Comparison of ENCODE assay signal across 10 mouse cellular contexts in the genomic region with DNA sequence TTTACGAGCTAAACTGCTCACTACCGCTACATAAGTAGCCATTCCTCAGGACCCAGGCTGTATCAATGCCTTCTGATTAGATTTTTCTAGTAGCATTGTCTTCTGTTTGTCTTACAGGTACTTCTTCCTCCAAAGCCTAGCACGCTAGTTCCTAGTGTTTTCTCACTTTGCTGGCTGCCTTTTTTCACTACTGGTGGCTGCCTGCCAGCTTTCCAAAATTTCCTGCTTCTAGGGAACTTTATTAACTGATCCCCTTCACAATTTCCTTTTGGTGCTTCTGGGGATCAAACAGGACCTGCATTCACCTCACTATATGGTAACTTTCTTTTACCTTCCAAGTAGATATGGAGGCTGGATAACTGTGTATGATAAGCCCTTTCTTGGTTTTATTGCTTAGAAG. TPM values are rescaled to one million over a fixed set of nuclear protein-coding genes. Genes with fewer than 3 reads are reported as not detected.
DNase-seq lines count a peak whose midpoint lies in the region; ATAC-seq and TF ChIP-seq lines count a peak whose summit lies in the region.
"Had no signal": no experiment of that assay in that cellular context is flagged by ENCODE, and none has a peak within 500 bp of the region (broad histone marks: within the 10 kb centered on the region; RNA-seq: fewer than 3 reads in every experiment).

No protein-coding gene starts in this region.

- H3K4me2 ChIP-seq in forebrain, embryonic 15.5 days (replicated peaks), result peak overlapping the region; percentile 72
- peak overlapping the region; percentile 86 for H3K4me2 ChIP-seq in limb, embryonic 14.5 days (replicated peaks; ENCODE audit: low read depth, low read length, severe bottlenecking)
- peak overlapping the region; percentile 69 for H3K4me2 ChIP-seq in stomach, embryonic 16.5 days (ENCODE audit: low read depth, low read length)

- H3K9ac ChIP-seq in forebrain, embryonic 15.5 days (replicated peaks), result peak overlapping the region; percentile 91; the same call in 1 of the 2 replicates
- H3K9ac ChIP-seq in limb, embryonic 14.5 days (ENCODE audit: low read depth, low read length, severe bottlenecking), result peak overlapping the region; percentile 91
- H3K9ac ChIP-seq in stomach, embryonic 16.5 days (ENCODE audit: low read length), result peak overlapping the region; percentile 96

- no peak overlapping the region for H3K27ac ChIP-seq in forebrain, embryonic 15.5 days (replicated peaks)
- 0 out of 2 replicates have a peak overlapping the region, but pooled peaks have one; percentile 78 for H3K27ac ChIP-seq in limb, embryonic 14.5 days (replicated peaks; ENCODE audit: low read depth, low read length)
- H3K27ac ChIP-seq in stomach, embryonic 16.5 days (ENCODE audit: low read length), result 0 out of 2 replicates have a peak overlapping the region, but pooled peaks have one; percentile 88

- TF ChIP-seq POLR2A in limb, embryonic 14.5 days (IDR thresholded peaks at IDR 0.05; ENCODE audit: borderline replicate concordance, extremely low read depth, insufficient read depth, insufficient read length), result no peak

- H3K9me3 ChIP-seq in megakaryocyte, embryonic 14.5 days, result no peaks in the 10 kb centered on the region
- no peaks in the 10 kb centered on the region for H3K9me3 ChIP-seq in forebrain, embryonic 15.5 days
- no peaks in the 10 kb centered on the region for H3K9me3 ChIP-seq in limb, embryonic 14.5 days (ENCODE audit: control insufficient read depth, low read length)
- H3K9me3 ChIP-seq in stomach, embryonic 16.5 days (replicated peaks; ENCODE audit: control insufficient read depth, low read length), result no peaks in the 10 kb centered on the region

- 50% methylated on average over 3 of the region's 3 CpGs for WGBS in forebrain, embryonic 15.5 days
- 25% methylated on average over 3 of the region's 3 CpGs for WGBS in limb, embryonic 14.5 days
- 25% methylated on average over 3 of the region's 3 CpGs for WGBS in stomach, embryonic 16.5 days

- H3K4me1 ChIP-seq in megakaryocyte, embryonic 14.5 days, result peaks cover 70% of the 10 kb centered on the region
- H3K4me1 ChIP-seq in forebrain, embryonic 15.5 days, result peaks cover 28% of the 10 kb centered on the region
- H3K4me1 ChIP-seq in limb, embryonic 14.5 days (ENCODE audit: control insufficient read depth, insufficient read depth, low read length), result peaks cover 13% of the 10 kb centered on the region
- H3K4me1 ChIP-seq in stomach, embryonic 16.5 days (ENCODE audit: control insufficient read depth, insufficient read depth, low read length), result peaks cover 15% of the 10 kb centered on the region

- DNase-seq in limb, embryonic 14.5 days (ENCODE audit: low spot score), result no peak
- no peak for DNase-seq in thymus, postnatal 10 days (ENCODE audit: low spot score in 2 of 2)
- no peak for DNase-seq in gastrocnemius, postnatal 10 days

- peak overlapping the region; percentile 100 for H3K4me3 ChIP-seq in megakaryocyte, embryonic 14.5 days (replicated peaks)
- peak overlapping the region; percentile 62 for H3K4me3 ChIP-seq in forebrain, embryonic 15.5 days
- H3K4me3 ChIP-seq in limb, embryonic 14.5 days (replicated peaks; ENCODE audit: low read length), result peak overlapping the region; percentile 95
- H3K4me3 ChIP-seq in stomach, embryonic 16.5 days (replicated peaks; ENCODE audit: low read length), result peak overlapping the region; percentile 77

- H3K36me3 ChIP-seq in megakaryocyte, embryonic 14.5 days (replicated peaks; ENCODE audit: low read length), result peaks cover 64% of the 10 kb centered on the region
- H3K36me3 ChIP-seq in forebrain, embryonic 15.5 days, result peaks cover 37% of the 10 kb centered on the region
- peaks cover 52% of the 10 kb centered on the region for H3K36me3 ChIP-seq in limb, embryonic 14.5 days (ENCODE audit: control insufficient read depth, insufficient read depth, low read length)
- peaks cover 13% of the 10 kb centered on the region for H3K36me3 ChIP-seq in stomach, embryonic 16.5 days (ENCODE audit: control insufficient read depth, insufficient read depth, low read length)

- ATAC-seq in megakaryocyte, adult 5-6 weeks (ENCODE audit: poor library complexity, severe bottlenecking), result no peak
- no peak for ATAC-seq in forebrain, embryonic 15.5 days (replicated peaks)
- ATAC-seq in limb, embryonic 14.5 days (ENCODE audit: low FRiP score, low read depth), result no peak
- ATAC-seq in stomach, embryonic 16.5 days (ENCODE audit: insufficient read depth, low FRiP score), result no peak
- ATAC-seq in activated CD4-positive, CD25-positive, alpha-beta regulatory T cell, adult 4 months, result no peak

- no peaks in the 10 kb centered on the region for H3K27me3 ChIP-seq in megakaryocyte, embryonic 14.5 days (replicated peaks)
- H3K27me3 ChIP-seq in forebrain, embryonic 15.5 days, result no peaks in the 10 kb centered on the region
- H3K27me3 ChIP-seq in limb, embryonic 14.5 days (ENCODE audit: control insufficient read depth, insufficient read depth, low read length), result no peaks in the 10 kb centered on the region
- H3K27me3 ChIP-seq in stomach, embryonic 16.5 days (ENCODE audit: control insufficient read depth, insufficient read depth, low read length), result no peaks in the 10 kb centered on the region

RNA-seq across cellular contexts. Expression of gene Ganab, which starts 1.2 kb away (rescaled TPM):
- 4.0 and 25.1 TPM in 2 replicates for polyA plus RNA-seq in megakaryocyte, embryonic 14.5 days (2012; ENCODE audit: insufficient read depth, low replicate concordance)
- 69.0 and 71.3 TPM in 2 replicates for total RNA-seq in megakaryocyte, adult 5-6 weeks (2015)
- total RNA-seq in megakaryocyte, adult 5-6 weeks (2017), result 51.7 and 58.4 TPM in 2 replicates
- polyA plus RNA-seq in forebrain, embryonic 15.5 days (2015; fragmentation: Nextera tagmentation; extraction: Ambion mirVana), result 88.1 and 89.6 TPM in 2 replicates
- polyA plus RNA-seq in limb, embryonic 14.5 days (2012; rRNA removed), result 212 and 265 TPM in 2 replicates
- 91.7 and 99.6 TPM in 2 replicates for polyA plus RNA-seq in limb, embryonic 14.5 days (2014; fragmentation: Nextera tagmentation; extraction: Ambion mirVana)
- 105 and 108 TPM in 2 replicates for polyA plus RNA-seq in stomach, embryonic 16.5 days (2015; fragmentation: Nextera tagmentation; extraction: Ambion mirVana)
- polyA plus RNA-seq in activated CD4-positive, CD25-positive, alpha-beta regulatory T cell, adult 4 months (2017; shearing (Covaris generic)), result 10 to 100 TPM; 40.0 to 57.3 TPM
- 10 to 100 TPM; 42.1 to 58.8 TPM for total RNA-seq in gastrocnemius, postnatal 10 days (2021)

RNA-seq across cellular contexts. Expression of gene Ints5, which starts 6.3 kb away (rescaled TPM):
- 22.4 and 29.0 TPM in 2 replicates for polyA plus RNA-seq in megakaryocyte, embryonic 14.5 days (2012; ENCODE audit: insufficient read depth, low replicate concordance)
- total RNA-seq in megakaryocyte, adult 5-6 weeks (2015), result 9.1 and 9.3 TPM in 2 replicates
- total RNA-seq in megakaryocyte, adult 5-6 weeks (2017), result 10.2 and 11.3 TPM in 2 replicates
- polyA plus RNA-seq in forebrain, embryonic 15.5 days (2015; fragmentation: Nextera tagmentation; extraction: Ambion mirVana), result 42.0 and 43.7 TPM in 2 replicates
- 34.5 and 46.5 TPM in 2 replicates for polyA plus RNA-seq in limb, embryonic 14.5 days (2012; rRNA removed)
- 33.4 and 36.6 TPM in 2 replicates for polyA plus RNA-seq in limb, embryonic 14.5 days (2014; fragmentation: Nextera tagmentation; extraction: Ambion mirVana)
- polyA plus RNA-seq in stomach, embryonic 16.5 days (2015; fragmentation: Nextera tagmentation; extraction: Ambion mirVana), result 35.4 and 39.7 TPM in 2 replicates
- polyA plus RNA-seq in activated CD4-positive, CD25-positive, alpha-beta regulatory T cell, adult 4 months (2017; shearing (Covaris generic)), result 10 to 100 TPM in 1 of 2 experiments, 1 to 10 TPM in 1; 8.9 to 12.2 TPM
- 10 to 100 TPM; 10.7 to 14.6 TPM for total RNA-seq in gastrocnemius, postnatal 10 days (2021)

RNA-seq across cellular contexts. Expression of gene Gm49416, which starts 10.4 kb away (rescaled TPM):
- 12.5 TPM in 1 of 2 replicates, not detected in the other for polyA plus RNA-seq in megakaryocyte, embryonic 14.5 days (2012; ENCODE audit: insufficient read depth, low replicate concordance)
- 0.27 TPM in 1 of 2 replicates, not detected in the other for total RNA-seq in megakaryocyte, adult 5-6 weeks (2015)
- 0.85 TPM in 1 of 2 replicates, not detected in the other for total RNA-seq in megakaryocyte, adult 5-6 weeks (2017)
- 0.25 TPM in 1 of 2 replicates, not detected in the other for polyA plus RNA-seq in forebrain, embryonic 15.5 days (2015; fragmentation: Nextera tagmentation; extraction: Ambion mirVana)
- 0.38 TPM in 1 of 2 replicates, not detected in the other for polyA plus RNA-seq in limb, embryonic 14.5 days (2012; rRNA removed)
- 0.50 TPM in 1 of 2 replicates, not detected in the other for polyA plus RNA-seq in limb, embryonic 14.5 days (2014; fragmentation: Nextera tagmentation; extraction: Ambion mirVana)
- 0.18 TPM in 1 of 2 replicates, not detected in the other for polyA plus RNA-seq in stomach, embryonic 16.5 days (2015; fragmentation: Nextera tagmentation; extraction: Ambion mirVana)
- 1 to 10 TPM in 1 of 2 experiments, not detected in 1; 1.5 TPM for polyA plus RNA-seq in activated CD4-positive, CD25-positive, alpha-beta regulatory T cell, adult 4 months (2017; shearing (Covaris generic))
- total RNA-seq in gastrocnemius, postnatal 10 days (2021), result 1 to 10 TPM in 1 of 2 experiments, not detected in 1; 3.3 TPM
- total RNA-seq: hematopoietic stem cell, adult 5-6 weeks had no signal

RNA-seq across cellular contexts. Expression of gene 1810009A15Rik, which starts 10.4 kb away (rescaled TPM):
- 10.2 and 72.7 TPM in 2 replicates for polyA plus RNA-seq in megakaryocyte, embryonic 14.5 days (2012; ENCODE audit: insufficient read depth, low replicate concordance)
- total RNA-seq in megakaryocyte, adult 5-6 weeks (2015), result 43.9 and 64.0 TPM in 2 replicates
- 61.2 and 66.3 TPM in 2 replicates for total RNA-seq in megakaryocyte, adult 5-6 weeks (2017)
- polyA plus RNA-seq in forebrain, embryonic 15.5 days (2015; fragmentation: Nextera tagmentation; extraction: Ambion mirVana), result 53.9 and 55.0 TPM in 2 replicates
- 50.1 and 92.1 TPM in 2 replicates for polyA plus RNA-seq in limb, embryonic 14.5 days (2012; rRNA removed)
- 80.2 and 87.6 TPM in 2 replicates for polyA plus RNA-seq in limb, embryonic 14.5 days (2014; fragmentation: Nextera tagmentation; extraction: Ambion mirVana)
- polyA plus RNA-seq in stomach, embryonic 16.5 days (2015; fragmentation: Nextera tagmentation; extraction: Ambion mirVana), result 74.3 and 75.6 TPM in 2 replicates
- 100 to 1,000 TPM; 112 to 130 TPM for polyA plus RNA-seq in activated CD4-positive, CD25-positive, alpha-beta regulatory T cell, adult 4 months (2017; shearing (Covaris generic))
- 10 to 100 TPM; 25.6 to 29.6 TPM for total RNA-seq in gastrocnemius, postnatal 10 days (2021)

RNA-seq across cellular contexts. Expression of gene Gm49403, which starts 15.3 kb away (rescaled TPM):
- not detected in 2 replicates for polyA plus RNA-seq in megakaryocyte, embryonic 14.5 days (2012; ENCODE audit: insufficient read depth, low replicate concordance)
- not detected in 2 replicates for total RNA-seq in megakaryocyte, adult 5-6 weeks (2015)
- not detected in 2 replicates for total RNA-seq in megakaryocyte, adult 5-6 weeks (2017)
- not detected in 2 replicates for polyA plus RNA-seq in forebrain, embryonic 15.5 days (2015; fragmentation: Nextera tagmentation; extraction: Ambion mirVana)
- not detected in 2 replicates for polyA plus RNA-seq in limb, embryonic 14.5 days (2012; rRNA removed)
- polyA plus RNA-seq in limb, embryonic 14.5 days (2014; fragmentation: Nextera tagmentation; extraction: Ambion mirVana), result not detected in 2 replicates
- polyA plus RNA-seq in stomach, embryonic 16.5 days (2015; fragmentation: Nextera tagmentation; extraction: Ambion mirVana), result not detected in 2 replicates
- polyA plus RNA-seq in activated CD4-positive, CD25-positive, alpha-beta regulatory T cell, adult 4 months (2017; shearing (Covaris generic)), result not detected
- total RNA-seq in gastrocnemius, postnatal 10 days (2021), result not detected
- total RNA-seq: adrenal gland, postnatal 36 days; hematopoietic stem cell, adult 5-6 weeks had no signal
